Mouse (Mus musculus) right cerebral cortex, postnatal 10 days (tissue): Measurements from ENCODE around the gene Gm4707.
"Not testable (repeated sequence)": the region's sequence is repeated elsewhere in the genome, so short reads cannot be mapped to it uniquely, and the experiment has no call there.

ENCODE experiments used
- DNase-seq, 2 experiments: peaks; one replicate each; pipeline ENCODE4 v3.0.0; 2021; ENCODE audit warnings: low spot score in 2 of 2

Gene Gm4707

DNA sequence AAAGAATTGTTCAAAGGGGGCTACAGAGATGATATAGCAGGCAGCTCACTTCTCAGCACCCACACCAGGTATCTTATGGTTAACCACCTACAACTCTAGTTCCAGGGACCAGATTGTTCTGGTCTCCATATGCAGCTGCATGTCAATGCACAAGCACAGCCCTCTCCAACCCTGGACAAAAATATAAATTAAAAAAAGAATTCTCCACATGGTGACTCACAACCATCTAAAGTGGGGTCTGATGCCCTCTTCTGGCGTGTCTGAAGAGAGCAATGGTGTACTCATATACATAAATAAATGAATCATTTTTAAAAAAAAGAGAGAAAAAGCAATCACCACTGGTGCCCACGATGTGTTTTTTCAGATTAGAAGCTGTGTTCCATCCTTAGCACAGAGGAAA is 15.0 kb downstream of the Gm4707 start:
- DNase-seq = no peak

DNA sequence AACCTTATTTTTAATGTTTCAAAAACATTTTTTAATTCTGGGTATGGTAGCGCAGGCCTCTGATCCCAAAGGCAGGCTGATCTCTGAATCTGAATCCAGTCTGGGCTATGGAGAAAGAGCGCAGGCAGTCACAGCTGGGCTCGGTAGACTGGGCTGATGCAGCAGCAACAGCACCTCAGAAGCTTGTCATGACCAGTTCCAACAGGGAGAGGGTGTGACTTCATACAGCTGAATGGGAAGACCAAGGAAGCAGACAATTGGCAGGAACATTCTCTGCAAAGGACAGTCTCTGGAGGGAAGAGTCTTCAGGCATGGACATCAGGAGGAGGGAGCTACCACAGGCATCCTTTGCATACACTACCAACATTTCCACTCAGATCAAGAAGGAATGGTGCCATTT is 15.6 kb downstream of the Gm4707 start:
- no peak for DNase-seq

DNA sequence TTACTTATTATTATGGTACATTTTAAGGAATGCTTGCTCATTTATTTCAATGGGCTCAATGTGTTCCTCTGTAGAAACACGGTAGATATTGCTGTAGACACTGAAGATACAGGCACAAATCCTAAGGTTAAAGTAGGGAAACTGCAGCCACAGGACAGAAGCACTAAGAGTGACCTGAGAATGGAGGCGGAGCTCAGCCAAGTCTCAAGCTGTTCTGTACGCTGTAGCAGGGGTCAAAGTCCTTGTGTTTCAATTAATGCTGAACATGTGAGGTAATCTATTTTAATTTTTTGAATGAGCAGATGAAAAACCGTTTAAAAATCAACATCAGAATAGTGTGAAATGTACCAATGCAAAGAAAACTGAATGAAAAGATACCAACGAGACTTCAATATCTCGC is 16.4 kb downstream of the Gm4707 start:
- DNase-seq = no peak

DNA sequence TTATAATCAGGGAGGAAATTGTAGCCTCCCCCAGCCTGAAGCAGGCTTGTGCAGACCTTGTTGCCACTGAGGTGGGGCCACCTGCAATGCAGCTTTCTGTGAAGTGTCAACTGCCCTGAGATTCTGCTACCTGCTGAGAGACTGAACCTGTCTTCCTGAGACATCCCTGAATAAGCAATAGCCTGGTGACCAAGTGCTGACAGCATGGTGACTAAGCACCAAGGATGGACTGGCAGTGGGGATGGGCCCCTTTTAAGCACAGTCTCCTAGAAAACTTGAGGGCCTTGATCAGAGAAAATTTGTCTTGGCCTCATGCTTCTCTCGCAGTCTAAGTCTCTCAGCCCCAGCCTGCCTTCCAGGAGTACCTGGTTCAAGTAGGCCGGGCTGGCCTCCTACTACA is 37.2 kb downstream of the Gm4707 start:
- DNase-seq = not testable (repeated sequence)

DNA sequence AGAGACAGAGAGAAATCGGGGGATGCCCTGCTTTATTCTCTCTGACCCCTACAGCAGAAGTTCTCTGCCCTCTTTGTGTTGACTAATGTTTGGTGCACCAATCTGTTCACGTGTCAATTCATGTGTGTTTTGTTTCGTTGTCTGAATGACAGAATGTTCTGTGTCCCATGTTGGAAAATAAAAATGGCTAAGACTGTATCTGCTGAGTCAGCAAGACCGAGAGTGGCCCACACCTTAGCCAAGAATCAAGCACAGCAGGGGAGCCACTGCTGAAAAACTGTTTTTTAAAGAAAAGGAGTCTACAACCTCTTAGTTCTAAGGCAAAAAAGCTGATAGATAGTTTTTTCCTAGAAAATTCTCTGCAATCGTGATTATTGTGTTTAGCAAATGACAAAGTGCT is 40.3 kb downstream of the Gm4707 start:
- DNase-seq = not testable (repeated sequence)

DNA sequence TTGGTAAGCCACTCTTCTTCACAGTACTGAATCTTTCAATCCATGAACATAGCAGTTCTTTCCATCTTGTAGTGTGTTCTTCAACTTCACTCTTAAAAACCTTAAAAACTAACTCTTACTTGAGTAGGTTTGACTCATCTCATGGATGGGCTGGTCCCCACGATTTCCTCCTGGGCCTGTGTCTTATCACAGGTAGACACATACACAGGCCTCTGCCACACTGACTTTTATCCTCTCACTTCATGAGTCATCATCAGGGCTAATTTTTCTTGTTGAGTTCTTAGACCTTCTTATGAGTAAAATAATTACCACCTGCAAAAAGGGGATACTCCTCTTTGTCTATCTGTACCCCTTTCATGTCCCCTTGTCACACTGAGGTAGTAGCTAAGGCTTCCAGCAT is 42.7 kb downstream of the Gm4707 start:
- no peak for DNase-seq
